In genomic region chr6:136550596-136551304, GRCm38 (mm10) we compare ENCODE assay signal across 8 mouse cellular contexts. TPM values are rescaled to one million over a fixed set of nuclear protein-coding genes. Genes with fewer than 3 reads are reported as not detected.
A peak's percentile ranks its signal among the peaks of the same experiment; 100 is the strongest.
DNase-seq lines count a peak whose midpoint lies in the region; ATAC-seq and TF ChIP-seq lines count a peak whose summit lies in the region.

No protein-coding gene starts in this region.

- no peak for DNase-seq in lung, adult 2 months
- DNase-seq in brain, embryonic 14.5 days (ENCODE audit: low read depth) = peak; percentile 95
- peak; percentile 23 for DNase-seq in lung, postnatal 10 days
- DNase-seq in telencephalon, adult 2 months (ENCODE audit: low read depth, low spot score) = peak; percentile 85
- no peak for DNase-seq in adrenal gland, postnatal 10 days
- DNase-seq in adrenal gland, postnatal 25 days = no peak

- no peak for TF ChIP-seq CTCF in lung, adult 2 months (IDR thresholded peaks at IDR 0.05; ENCODE audit: insufficient read depth, low read length)
- no peak for TF ChIP-seq CTCF in brain, embryonic 14.5 days (IDR thresholded peaks at IDR 0.05; ENCODE audit: borderline replicate concordance, extremely low read depth, insufficient read depth, insufficient read length)

- H3K27me3 ChIP-seq in lung, embryonic 15.5 days = no peaks in the 10 kb centered on the region
- no peaks in the 10 kb centered on the region for H3K27me3 ChIP-seq in heart, embryonic 14.5 days (ENCODE audit: control insufficient read depth, insufficient read depth, low read length)

- 46% methylated on average over 7 of the region's 7 CpGs for WGBS in lung, embryonic 15.5 days
- 28% methylated on average over 7 of the region's 7 CpGs for WGBS in lung, adult 2 months
- 44% methylated on average over 7 of the region's 7 CpGs for WGBS in heart, embryonic 14.5 days

- no peaks in the 10 kb centered on the region for H3K36me3 ChIP-seq in lung, embryonic 15.5 days
- no peaks in the 10 kb centered on the region for H3K36me3 ChIP-seq in heart, embryonic 14.5 days (ENCODE audit: control insufficient read depth, insufficient read depth, low read length)

- peak overlapping the region; percentile 29; the same call in 1 of the 2 replicates for H3K27ac ChIP-seq in lung, embryonic 15.5 days
- H3K27ac ChIP-seq in heart, embryonic 14.5 days (replicated peaks in 1 of 2; ENCODE audit: control insufficient read depth in 1 of 2, insufficient read depth in 1 of 2, low read depth in 2 of 2, low read length in 2 of 2) = peak overlapping the region; percentile 75 to 79

- TF ChIP-seq POLR2A in lung, adult 2 months (IDR thresholded peaks at IDR 0.05; ENCODE audit: borderline replicate concordance, extremely low read depth, low read depth, low read length) = no peak
- TF ChIP-seq POLR2A in brain, embryonic 14.5 days (IDR thresholded peaks at IDR 0.05; ENCODE audit: borderline replicate concordance, extremely low read depth, insufficient read depth, insufficient read length, poor library complexity, severe bottlenecking) = no peak

- H3K9ac ChIP-seq in lung, embryonic 15.5 days = no peak overlapping the region
- H3K9ac ChIP-seq in heart, embryonic 14.5 days (ENCODE audit: low read length) = no peak overlapping the region

- no peak overlapping the region; the same call in 1 of the 2 replicates for H3K4me2 ChIP-seq in lung, embryonic 15.5 days
- peak overlapping the region; percentile 52 for H3K4me2 ChIP-seq in heart, embryonic 14.5 days (ENCODE audit: low read length)

- H3K4me1 ChIP-seq in lung, embryonic 15.5 days = peaks cover 29% of the 10 kb centered on the region
- H3K4me1 ChIP-seq in lung, adult 2 months (ENCODE audit: control insufficient read depth, insufficient read depth, low read length) = peaks cover 19% of the 10 kb centered on the region
- peaks cover 9 to 20% of the 10 kb centered on the region in 2 experiments for H3K4me1 ChIP-seq in heart, embryonic 14.5 days (ENCODE audit: control insufficient read depth in 2 of 2, insufficient read depth in 2 of 2, low read length in 2 of 2)

- H3K9me3 ChIP-seq in lung, embryonic 15.5 days = no peaks in the 10 kb centered on the region
- no peaks in the 10 kb centered on the region for H3K9me3 ChIP-seq in heart, embryonic 14.5 days (ENCODE audit: control insufficient read depth, low read length)

- no peak overlapping the region; the same call in 1 of the 2 replicates for H3K4me3 ChIP-seq in lung, embryonic 15.5 days
- H3K4me3 ChIP-seq in lung, adult 2 months (replicated peaks; ENCODE audit: extremely low read depth, low read depth, low read length) = no peak overlapping the region
- H3K4me3 ChIP-seq in heart, embryonic 14.5 days (ENCODE audit: control insufficient read depth in 1 of 2, insufficient read depth in 1 of 2, low read depth in 1 of 2, low read length in 2 of 2) = peak overlapping the region in 1 of 2 experiments; percentile 15; a peak in 1 of 4 replicates

- 0 out of 2 replicates have a peak, but pooled peaks have one; percentile 10 for ATAC-seq in lung, embryonic 15.5 days (ENCODE audit: borderline replicate concordance, extremely low read depth, low FRiP score, low TSS enrichment)
- peak; percentile 44; the same call in 1 of the 2 replicates for ATAC-seq in heart, embryonic 14.5 days (ENCODE audit: insufficient number of reproducible peaks, insufficient read depth, low FRiP score, low read depth)

RNA-seq across cellular contexts. Expression of gene Atf7ip, which starts 44.8 kb away (rescaled TPM):
- polyA plus RNA-seq in lung, embryonic 15.5 days (2015; fragmentation: Nextera tagmentation; extraction: Ambion mirVana) = 36.8 and 44.9 TPM in 2 replicates
- polyA plus RNA-seq in lung, adult 2 months (2012; rRNA removed) = 24.8 and 28.3 TPM in 2 replicates
- polyA plus RNA-seq in brain, embryonic 14.5 days (2012; rRNA removed) = 40.0 and 67.9 TPM in 2 replicates
- polyA plus RNA-seq in heart, embryonic 14.5 days (2014; fragmentation: Nextera tagmentation; extraction: Ambion mirVana) = 40.8 and 47.0 TPM in 2 replicates
- total RNA-seq in adrenal gland, postnatal 10 days (2021) = 100 to 1,000 TPM in 1 of 2 experiments, 10 to 100 TPM in 1; 63.7 to 105 TPM
- total RNA-seq in adrenal gland, postnatal 25 days (2021) = 84.0 and 117 TPM in 2 replicates

Comparison
In these comparisons a context has a peak if more than half of its experiments do, and no peak if none do; other contexts are left out.
1. DNase-seq: peak in brain, embryonic 14.5 days (single experiment), lung, postnatal 10 days (single experiment) and telencephalon, adult 2 months (single experiment); none in lung, adult 2 months (single experiment), adrenal gland, postnatal 10 days (single experiment) and adrenal gland, postnatal 25 days (single experiment).